Comparison of ENCODE assay signal across 8 mouse cellular contexts in genomic region chr7:123462070-123462501, GRCm38 (mm10). TPM values are rescaled to one million over a fixed set of nuclear protein-coding genes. Genes with fewer than 3 reads are reported as not detected.
DNase-seq lines count a peak whose midpoint lies in the region; ATAC-seq and TF ChIP-seq lines count a peak whose summit lies in the region.

Gene Aqp8 (plus strand): TSS chr7:123462291.

- 35% methylated on average over 9 of the region's 9 CpGs for WGBS in cerebellum, adult 2 months
- 20% methylated on average over 9 of the region's 9 CpGs for WGBS in heart, postnatal 0 days
- WGBS in liver, embryonic 13.5 days (ENCODE audit: insufficient replicate concordance) = 10% methylated on average over 9 of the region's 9 CpGs
- 78% methylated on average over 9 of the region's 9 CpGs for WGBS in midbrain, embryonic 15.5 days

- 0 out of 2 replicates have a peak within 1 kb of the TSS, but pooled peaks have one; percentile 0 for H3K4me2 ChIP-seq in heart, postnatal 0 days (ENCODE audit: low read depth, low read length)
- H3K4me2 ChIP-seq in liver, embryonic 13.5 days = peak within 1 kb of the TSS; percentile 54
- H3K4me2 ChIP-seq in midbrain, embryonic 15.5 days = no peak within 1 kb of the TSS

- no peak within 1 kb of the TSS for H3K9ac ChIP-seq in heart, postnatal 0 days (replicated peaks; ENCODE audit: low read depth, low read length)
- H3K9ac ChIP-seq in liver, embryonic 13.5 days = peak within 1 kb of the TSS; percentile 47
- H3K9ac ChIP-seq in midbrain, embryonic 15.5 days = no peak within 1 kb of the TSS

- H3K27me3 ChIP-seq in cerebellum, adult 2 months (ENCODE audit: control insufficient read depth, insufficient read depth, low read length) = no peaks in the 10 kb centered on the region
- no peaks in the 10 kb centered on the region for H3K27me3 ChIP-seq in heart, postnatal 0 days (ENCODE audit: control insufficient read depth, insufficient read depth, low read length)
- peaks cover 3% of the 10 kb centered on the region; the same call in 1 of the 2 replicates for H3K27me3 ChIP-seq in liver, embryonic 13.5 days
- H3K27me3 ChIP-seq in midbrain, embryonic 15.5 days (replicated peaks) = no peaks in the 10 kb centered on the region

- no peak for TF ChIP-seq POLR2A in cerebellum, adult 2 months (IDR thresholded peaks at IDR 0.05; ENCODE audit: borderline replicate concordance, insufficient read depth, low read length)
- no peak for TF ChIP-seq POLR2A in brain, embryonic 14.5 days (IDR thresholded peaks at IDR 0.05; ENCODE audit: borderline replicate concordance, extremely low read depth, insufficient read depth, insufficient read length, poor library complexity, severe bottlenecking)

- no peak for TF ChIP-seq CTCF in cerebellum, adult 2 months (IDR thresholded peaks at IDR 0.05; ENCODE audit: borderline replicate concordance, insufficient read depth, low read depth, low read length)
- TF ChIP-seq CTCF in brain, embryonic 14.5 days (IDR thresholded peaks at IDR 0.05; ENCODE audit: borderline replicate concordance, extremely low read depth, insufficient read depth, insufficient read length) = no peak
- peak; percentile 26 for TF ChIP-seq CTCF in heart, postnatal 0 days (IDR thresholded peaks at IDR 0.05; ENCODE audit: low read depth)

- H3K4me1 ChIP-seq in cerebellum, adult 2 months (ENCODE audit: control insufficient read depth, insufficient read depth, low read length) = peaks cover 8% of the 10 kb centered on the region
- H3K4me1 ChIP-seq in heart, postnatal 0 days (ENCODE audit: control insufficient read depth, insufficient read depth) = peaks cover 11% of the 10 kb centered on the region; the same call in 1 of the 2 replicates
- peaks cover 73% of the 10 kb centered on the region for H3K4me1 ChIP-seq in liver, embryonic 13.5 days (replicated peaks)
- H3K4me1 ChIP-seq in midbrain, embryonic 15.5 days = no peaks in the 10 kb centered on the region

- no peak within 1 kb of the TSS for H3K27ac ChIP-seq in cerebellum, adult 2 months (ENCODE audit: insufficient read depth, low read length)
- no peak within 1 kb of the TSS for H3K27ac ChIP-seq in heart, postnatal 0 days (ENCODE audit: low read depth)
- peak within 1 kb of the TSS; percentile 87 for H3K27ac ChIP-seq in liver, embryonic 13.5 days
- no peak within 1 kb of the TSS for H3K27ac ChIP-seq in midbrain, embryonic 15.5 days

- H3K4me3 ChIP-seq in cerebellum, adult 2 months (replicated peaks; ENCODE audit: insufficient read depth, low read depth, low read length) = no peak within 1 kb of the TSS
- no peak within 1 kb of the TSS for H3K4me3 ChIP-seq in heart, postnatal 0 days (ENCODE audit: low read depth, low read length)
- peak within 1 kb of the TSS; percentile 12; the same call in 1 of the 2 replicates for H3K4me3 ChIP-seq in liver, embryonic 13.5 days (replicated peaks)
- no peak within 1 kb of the TSS for H3K4me3 ChIP-seq in midbrain, embryonic 15.5 days

- peak; percentile 22 to 31 for DNase-seq in cerebellum, adult 2 months
- peak; percentile 25 for DNase-seq in brain, embryonic 14.5 days (ENCODE audit: low read depth)
- peak; percentile 61 for DNase-seq in heart, postnatal 0 days (ENCODE audit: low spot score)
- DNase-seq in liver, embryonic 13.5 days = peak; percentile 87
- DNase-seq in spleen, postnatal 36 days (ENCODE audit: low spot score in 2 of 2) = peak; percentile 51 to 57
- DNase-seq in frontal cortex, postnatal 14 days (ENCODE audit: low spot score in 2 of 2) = no peak

- H3K36me3 ChIP-seq in heart, postnatal 0 days (replicated peaks; ENCODE audit: control insufficient read depth, insufficient read depth, low read length) = no peaks in the 10 kb centered on the region
- H3K36me3 ChIP-seq in liver, embryonic 13.5 days = no peaks in the 10 kb centered on the region
- no peaks in the 10 kb centered on the region for H3K36me3 ChIP-seq in midbrain, embryonic 15.5 days (replicated peaks)

- H3K9me3 ChIP-seq in heart, postnatal 0 days (replicated peaks; ENCODE audit: control insufficient read depth, low read length) = no peaks in the 10 kb centered on the region
- H3K9me3 ChIP-seq in liver, embryonic 13.5 days (replicated peaks) = no peaks in the 10 kb centered on the region
- no peaks in the 10 kb centered on the region for H3K9me3 ChIP-seq in midbrain, embryonic 15.5 days

- TF ChIP-seq EP300 in heart, postnatal 0 days (IDR thresholded peaks at IDR 0.05; ENCODE audit: low read depth) = no peak

- ATAC-seq in cerebellum, adult (ENCODE audit: insufficient number of reproducible peaks, low FRiP score, low TSS enrichment) = no peak
- peak; percentile 80 for ATAC-seq in heart, postnatal 0 days (ENCODE audit: insufficient read depth, low read depth)
- peak; percentile 87 for ATAC-seq in liver, embryonic 13.5 days (ENCODE audit: low read depth)
- ATAC-seq in midbrain, embryonic 15.5 days (replicated peaks) = no peak

RNA-seq across cellular contexts. Expression of gene Aqp8, which starts in this region (rescaled TPM):
- polyA plus RNA-seq in cerebellum, adult 2 months (2012; rRNA removed) = 0.13 and 0.27 TPM in 2 replicates
- not detected in 2 replicates for polyA plus RNA-seq in brain, embryonic 14.5 days (2012; rRNA removed)
- total RNA-seq in heart, postnatal 0 days (2014; rRNA removed; ENCODE audit: low replicate concordance) = 2.9 TPM in 1 of 2 replicates, not detected in the other
- polyA plus RNA-seq in heart, postnatal 0 days (2015; fragmentation: Nextera tagmentation; extraction: Ambion mirVana) = 0.92 and 1.0 TPM in 2 replicates
- 3.0 and 3.4 TPM in 2 replicates for polyA plus RNA-seq in liver, embryonic 13.5 days (2015; fragmentation: Nextera tagmentation; extraction: Ambion mirVana)
- polyA plus RNA-seq in midbrain, embryonic 15.5 days (2015; fragmentation: Nextera tagmentation; extraction: Ambion mirVana) = not detected in 2 replicates

Comparison
In these comparisons a context has a peak if more than half of its experiments do, and no peak if none do; other contexts are left out.
1. Peak in DNase-seq in cerebellum, adult 2 months; RNA of the gene not detected or under 1 TPM.
2. Peak in DNase-seq in brain, embryonic 14.5 days; RNA of the gene not detected or under 1 TPM.
3. DNase-seq: peak in heart, postnatal 0 days (single experiment), liver, embryonic 13.5 days (single experiment) and spleen, postnatal 36 days (2 of 2); none in frontal cortex, postnatal 14 days (0 of 2).
4. ATAC-seq: peak in heart, postnatal 0 days (single experiment) and liver, embryonic 13.5 days (single experiment); none in cerebellum, adult (single experiment) and midbrain, embryonic 15.5 days (single experiment).